Mouse (Mus musculus) heart, postnatal 0 days (tissue): ENCODE data around the gene Clcc1.

Experiments
- CTCF ChIP-seq: IDR thresholded peaks from 2 replicates; pipeline ENCODE4 v1.5.1; 2016; ENCODE audit warnings: antibody characterized with exemption, control low read depth, low read depth
- EP300 ChIP-seq: IDR thresholded peaks from 2 replicates; pipeline ENCODE4 v1.6.1; 2016; ENCODE audit warnings: antibody characterized with exemption, low read depth

DNA sequence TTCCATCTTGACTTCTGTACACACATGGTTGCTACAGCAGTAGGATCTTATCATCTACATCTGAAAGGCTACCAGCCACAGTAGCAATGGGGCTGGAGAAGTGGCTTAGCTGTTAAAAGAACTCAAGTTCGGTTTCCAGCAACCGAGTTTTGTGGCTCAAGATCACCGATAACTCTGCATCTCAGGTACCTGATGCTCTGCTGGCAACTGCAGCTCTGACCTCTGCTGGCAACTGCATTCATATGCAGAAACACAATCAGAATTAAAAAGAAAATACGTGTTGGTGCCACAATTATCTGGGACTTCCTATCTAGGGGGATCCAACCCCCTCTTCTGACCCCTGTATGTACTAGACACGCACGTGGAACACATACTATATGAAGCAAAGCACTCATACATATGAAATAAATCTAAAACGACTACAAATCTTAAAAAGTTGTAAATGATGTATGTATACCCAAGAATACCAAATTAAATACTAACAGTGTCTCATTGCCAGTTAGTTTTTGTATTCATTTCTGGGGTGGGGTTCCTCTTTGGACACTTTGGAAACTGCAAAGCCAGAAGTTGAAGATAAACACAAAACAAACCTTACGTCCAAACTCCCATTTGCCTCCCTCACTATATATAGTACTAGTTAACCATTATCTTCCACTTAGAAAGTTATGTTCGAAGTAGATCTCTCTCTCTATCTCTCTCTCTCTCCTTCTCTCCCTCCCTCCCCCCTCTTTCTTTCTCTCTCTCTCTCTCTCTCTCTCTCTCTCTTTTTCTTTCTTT lies 659 bp upstream of the Clcc1 start:
- peak; percentile 43; the same call in 1 of the 2 replicates for TF ChIP-seq CTCF
- TF ChIP-seq EP300: no peak
